Mouse (Mus musculus) cerebellum, adult 11 months (tissue): ENCODE results near the gene Prps1l1.

Experiments
- DNase-seq: peaks from one replicate; pipeline ENCODE4 v3.0.0; 2022

Gene Prps1l1

DNA sequence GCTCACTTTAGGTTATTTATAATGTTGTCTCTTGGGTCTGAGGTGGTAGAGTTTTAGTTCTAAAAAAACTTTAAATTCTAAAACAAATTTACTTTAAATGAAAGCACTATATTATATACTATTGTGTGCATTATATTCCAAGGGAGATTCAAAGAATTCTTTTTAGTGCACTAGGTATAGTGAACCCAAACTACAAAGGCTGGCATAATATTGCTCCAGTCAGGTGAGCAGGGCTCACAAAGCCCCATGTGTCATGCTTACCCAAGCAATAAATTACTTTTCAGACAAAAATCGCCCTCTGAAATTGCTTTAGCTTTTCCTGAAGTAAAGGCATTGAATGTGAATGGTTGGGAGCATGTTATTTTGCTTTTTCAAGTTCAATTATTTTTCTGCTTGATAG is 43.0 kb downstream of the Prps1l1 start:
- DNase-seq = no peak
